Mouse (Mus musculus) c-Kit-positive CD71-positive TER-119-positive erythroid progenitor cells, embryonic 14.5 days (primary cell): ENCODE results near the gene Pkm.
A peak's percentile ranks its signal among the peaks of the same experiment; 100 is the strongest.

Experiments used
- DNase-seq: peaks from one replicate; pipeline ENCODE4 v3.0.0-alpha.2; 2013; ENCODE audit warnings: low spot score

Gene Pkm

GRCm38 (mm10) chr9:59666813-59667212 is 10.6 kb downstream of the Pkm start:
- no peak for DNase-seq

- DNase-seq = no peak
These were observed 11.1 kb downstream of the Pkm start for GRCm38 (mm10) chr9:59667250-59667649.

- no peak for DNase-seq
These were observed 11.7 kb downstream of the Pkm start for GRCm38 (mm10) chr9:59667904-59668303.

GRCm38 (mm10) chr9:59668473-59668872 is 12.3 kb downstream of the Pkm start:
- no peak for DNase-seq

GRCm38 (mm10) chr9:59669172-59669571 is 13.0 kb downstream of the Pkm start:
- DNase-seq = no peak

- DNase-seq = no peak
These were observed 16.2 kb downstream of the Pkm start for GRCm38 (mm10) chr9:59672195-59672894.

GRCm38 (mm10) chr9:59673427-59673826 is 17.3 kb downstream of the Pkm start:
- no peak for DNase-seq

- no peak for DNase-seq
These were observed 19.4 kb downstream of the Pkm start for GRCm38 (mm10) chr9:59675598-59675997.

- DNase-seq = no peak
These were observed 22.1 kb downstream of the Pkm start for GRCm38 (mm10) chr9:59678313-59678712.

- peak; percentile 42 for DNase-seq
These were observed 23.7 kb downstream of the Pkm start, which contains the start of gene Gramd2 for GRCm38 (mm10) chr9:59679678-59680533. TSS of gene Gramd2 (plus strand) at chr9:59680144.

GRCm38 (mm10) chr9:59680534-59680875 is 24.3 kb downstream of the Pkm start:
- no peak for DNase-seq

- no peak for DNase-seq
These were observed 27.9 kb downstream of the Pkm start for GRCm38 (mm10) chr9:59684020-59684419.

- no peak for DNase-seq
These were observed 31.4 kb downstream of the Pkm start for GRCm38 (mm10) chr9:59687416-59688046.

- no peak for DNase-seq
These were observed 35.5 kb downstream of the Pkm start for GRCm38 (mm10) chr9:59691635-59692094.

- DNase-seq = no peak
These were observed 36.0 kb downstream of the Pkm start for GRCm38 (mm10) chr9:59692145-59692544.

GRCm38 (mm10) chr9:59694571-59695450 is 38.6 kb downstream of the Pkm start:
- no peak for DNase-seq

- DNase-seq = no peak
These were observed 39.3 kb downstream of the Pkm start for GRCm38 (mm10) chr9:59695451-59695813.

- DNase-seq = no peak
These were observed 40.2 kb downstream of the Pkm start for GRCm38 (mm10) chr9:59696381-59696780.

GRCm38 (mm10) chr9:59701094-59701493 is 44.9 kb downstream of the Pkm start:
- no peak for DNase-seq

GRCm38 (mm10) chr9:59703099-59703498 is 46.9 kb downstream of the Pkm start:
- DNase-seq = no peak

GRCm38 (mm10) chr9:59706850-59707825 is 51.0 kb downstream of the Pkm start:
- DNase-seq = no peak
